Mouse (Mus musculus) heart, embryonic 13.5 days (tissue): ENCODE results near the gene Vps16. TPM values are rescaled to one million over a fixed set of nuclear protein-coding genes. Genes with fewer than 3 reads are reported as not detected.
A peak's percentile ranks its signal among the peaks of the same experiment; 100 is the strongest.

ENCODE experiments used
- ATAC-seq: fragments of 200-750 bp; cut with Nextera tagmentation; 2 replicates; pipeline ENCODE4 v1.8.0; 2017; ENCODE audit warnings: moderate TSS enrichment; ENCODE audit not compliant: insufficient number of reproducible peaks, low FRiP score, low TSS enrichment; ENCODE audit errors: extremely low read depth
- H3K27ac ChIP-seq: fragments of 300-500 bp; sonication (generic); replicated peaks from 2 replicates; pipeline ENCODE4 v1.5.1; 2015; ENCODE audit warnings: moderate library complexity, mild to moderate bottlenecking, inconsistent platforms
- H3K27me3 ChIP-seq: fragments of 300-500 bp; sonication (generic); replicated peaks from 2 replicates; pipeline ENCODE4 v1.6.1; 2015; ENCODE audit warnings: mild to moderate bottlenecking, inconsistent platforms
- H3K36me3 ChIP-seq: fragments of 300-500 bp; sonication (generic); 2 replicates; pipeline ENCODE4 v1.6.1; 2015; ENCODE audit warnings: mild to moderate bottlenecking, inconsistent platforms
- H3K4me1 ChIP-seq: fragments of 300-500 bp; sonication (generic); 2 replicates; pipeline ENCODE4 v1.6.1; 2015; ENCODE audit warnings: inconsistent platforms
- H3K4me2 ChIP-seq: fragments of 300-500 bp; sonication (generic); 2 replicates; pipeline ENCODE4 v1.6.1; 2015; ENCODE audit warnings: inconsistent platforms, mild to moderate bottlenecking, moderate library complexity
- H3K4me3 ChIP-seq: fragments of 300-500 bp; sonication (generic); 2 replicates; pipeline ENCODE4 v1.5.1; 2015; ENCODE audit warnings: moderate library complexity, mild to moderate bottlenecking, inconsistent platforms
- H3K9ac ChIP-seq: fragments of 300-500 bp; sonication (generic); 2 replicates; pipeline ENCODE4 v1.6.1; 2015; ENCODE audit warnings: inconsistent platforms, mild to moderate bottlenecking, moderate library complexity
- H3K9me3 ChIP-seq: fragments of 300-500 bp; sonication (generic); 2 replicates; pipeline ENCODE4 v1.6.1; 2016; ENCODE audit warnings: inconsistent platforms
- WGBS: fragments of 180-500 bp; shearing (Covaris S2); methylation state at CpG from one replicate; pipeline ENCODE4 v1.1.7; 2015; ENCODE audit warnings: mixed read lengths; 5-methylcytosine and 5-hydroxymethylcytosine counted together
- polyA plus RNA-seq: library from polyadenylated mRNA; unstranded; fragments of >200 nt; fragmentation: Nextera tagmentation; extraction: Ambion mirVana; gene quantifications from 2 replicates; pipeline ENCODE4 v1.2.1, GENCODE M21; 2015

The Vps16 gene
- polyA plus RNA-seq, result 51.8 and 55.4 TPM in 2 replicates

- H3K4me3 ChIP-seq, result peak within 1 kb of the TSS; percentile 86
- WGBS, result under 1% methylated on average over 58 of the region's 58 CpGs
- peak; percentile 85 for ATAC-seq
Measured at GRCm38 (mm10) chr2:130424126-130424853, at the start of gene Vps16, which contains the start of gene Pced1a. Gene Vps16, plus strand, starts transcription at chr2:130424339. Gene Pced1a, minus strand, starts transcription at chr2:130424701.

DNA sequence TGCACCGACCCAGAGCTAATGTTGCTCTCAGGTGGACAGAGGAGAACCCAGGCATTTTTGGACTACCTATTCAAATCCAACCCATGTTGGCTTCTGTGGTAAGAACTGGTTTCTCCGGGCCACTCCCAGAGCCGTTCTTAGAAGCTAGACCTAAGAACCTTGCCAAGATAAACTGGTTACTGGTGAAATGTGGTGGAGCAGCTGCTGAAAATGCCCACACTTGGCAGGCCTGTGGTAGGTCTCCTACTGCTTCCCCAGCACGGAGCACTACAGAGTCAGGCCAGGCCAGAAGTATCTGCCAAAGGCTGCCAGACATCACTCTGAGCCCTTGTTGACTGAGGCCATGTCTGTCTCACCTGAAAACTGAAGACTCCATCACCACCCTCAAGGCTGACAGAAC is 49.2 kb upstream of the Vps16 start:
- H3K27me3 ChIP-seq, result peaks cover 16% of the 10 kb centered on the region
- no peaks in the 10 kb centered on the region for H3K4me1 ChIP-seq
- H3K27ac ChIP-seq, result no peak overlapping the region
- H3K9ac ChIP-seq, result no peak overlapping the region
- no peak for ATAC-seq
- H3K4me3 ChIP-seq, result no peak overlapping the region
- no peaks in the 10 kb centered on the region for H3K9me3 ChIP-seq
- WGBS, result 67% methylated on average over 4 of the region's 4 CpGs
- H3K36me3 ChIP-seq, result no peaks in the 10 kb centered on the region
- no peak overlapping the region for H3K4me2 ChIP-seq

More at GRCm38 (mm10) chr2:130424126-130424853, at the start of gene Vps16, which contains the start of gene Pced1a:
- Histone ChIP-seq H3K4me1 (peaks cover 14% of the 10 kb centered on the region), H3K27me3 (0 out of 2 replicates have a peak, but pooled peaks cover 3% of the 10 kb centered on the region), H3K9ac (peak within 1 kb of the TSS; percentile 88), H3K27ac (peak within 1 kb of the TSS; percentile 89), H3K9me3 (no peaks in the 10 kb centered on the region), H3K36me3 (peaks cover 22% of the 10 kb centered on the region), H3K4me2 (peak within 1 kb of the TSS; percentile 88)

- WGBS, result 59% methylated on average over 3 of the region's 3 CpGs
- no peaks in the 10 kb centered on the region for H3K4me1 ChIP-seq
- H3K4me2 ChIP-seq, result no peak overlapping the region
- no peaks in the 10 kb centered on the region for H3K36me3 ChIP-seq
- H3K27ac ChIP-seq, result no peak overlapping the region
- peaks cover 24% of the 10 kb centered on the region for H3K27me3 ChIP-seq
- H3K9me3 ChIP-seq, result no peaks in the 10 kb centered on the region; the same call in 1 of the 2 replicates
- no peak overlapping the region for H3K4me3 ChIP-seq
- H3K9ac ChIP-seq, result no peak overlapping the region
- ATAC-seq, result no peak
Measured at GRCm38 (mm10) chr2:130383205-130383604, 40.9 kb upstream of the Vps16 start.

GRCm38 (mm10) chr2:130383895-130384294 is 40.2 kb upstream of the Vps16 start:
- H3K27ac ChIP-seq, result no peak overlapping the region

GRCm38 (mm10) chr2:130386212-130386611 is 37.9 kb upstream of the Vps16 start:
- WGBS, result 75% methylated on average over 1 of the region's 1 CpGs

More at GRCm38 (mm10) chr2:130383895-130384294, 40.2 kb upstream of the Vps16 start:
- Histone ChIP-seq H3K36me3 (0 out of 2 replicates have a peak, but pooled peaks cover under 1% of the 10 kb centered on the region), H3K9ac (no peak overlapping the region), H3K4me1 (no peaks in the 10 kb centered on the region), H3K9me3 (no peaks in the 10 kb centered on the region; the same call in 1 of the 2 replicates), H3K27me3 (peaks cover 23% of the 10 kb centered on the region), H3K4me2 (no peak overlapping the region), H3K4me3 (no peak overlapping the region)
- 72% methylated on average over 6 of the region's 6 CpGs for WGBS
- ATAC-seq, result no peak

GRCm38 (mm10) chr2:130388796-130389195 is 35.3 kb upstream of the Vps16 start:
- H3K4me3 ChIP-seq, result no peak overlapping the region
- H3K4me1 ChIP-seq, result no peaks in the 10 kb centered on the region
- no peaks in the 10 kb centered on the region; the same call in 1 of the 2 replicates for H3K9me3 ChIP-seq
- H3K36me3 ChIP-seq, result peaks cover 25% of the 10 kb centered on the region
- 66% methylated on average over 2 of the region's 2 CpGs for WGBS
- no peak overlapping the region for H3K4me2 ChIP-seq
- no peak overlapping the region for H3K9ac ChIP-seq
- H3K27ac ChIP-seq, result no peak overlapping the region
- ATAC-seq, result no peak
- 0 out of 2 replicates have a peak, but pooled peaks cover 4% of the 10 kb centered on the region for H3K27me3 ChIP-seq

More at GRCm38 (mm10) chr2:130386212-130386611, 37.9 kb upstream of the Vps16 start:
- no peak overlapping the region for H3K4me2 ChIP-seq
- ATAC-seq, result no peak
- H3K27ac ChIP-seq, result no peak overlapping the region
- no peaks in the 10 kb centered on the region; the same call in 1 of the 2 replicates for H3K9me3 ChIP-seq
- peaks cover 10% of the 10 kb centered on the region; the same call in 1 of the 2 replicates for H3K36me3 ChIP-seq
- no peak overlapping the region for H3K9ac ChIP-seq
- H3K27me3 ChIP-seq, result peaks cover 17% of the 10 kb centered on the region; the same call in 1 of the 2 replicates
- H3K4me3 ChIP-seq, result no peak overlapping the region
- no peaks in the 10 kb centered on the region for H3K4me1 ChIP-seq

- no peak for ATAC-seq
- H3K4me2 ChIP-seq, result no peak overlapping the region
- H3K27ac ChIP-seq, result no peak overlapping the region
- no peak overlapping the region for H3K9ac ChIP-seq
- H3K9me3 ChIP-seq, result no peaks in the 10 kb centered on the region; the same call in 1 of the 2 replicates
- H3K27me3 ChIP-seq, result no peaks in the 10 kb centered on the region
- H3K36me3 ChIP-seq, result peaks cover 34% of the 10 kb centered on the region
- H3K4me1 ChIP-seq, result no peaks in the 10 kb centered on the region
- WGBS, result 78% methylated on average over 11 of the region's 11 CpGs
- H3K4me3 ChIP-seq, result no peak overlapping the region
Measured at GRCm38 (mm10) chr2:130390993-130391625, 33.0 kb upstream of the Vps16 start.

- H3K4me1 ChIP-seq, result peaks cover 2% of the 10 kb centered on the region
- H3K36me3 ChIP-seq, result peaks cover 34% of the 10 kb centered on the region
- WGBS, result 77% methylated on average over 3 of the region's 3 CpGs
- no peak overlapping the region for H3K9ac ChIP-seq
- no peak overlapping the region for H3K4me2 ChIP-seq
- no peak overlapping the region for H3K4me3 ChIP-seq
- ATAC-seq, result no peak
- no peak overlapping the region for H3K27ac ChIP-seq
- peaks cover 1% of the 10 kb centered on the region for H3K27me3 ChIP-seq
- no peaks in the 10 kb centered on the region for H3K9me3 ChIP-seq
Measured at GRCm38 (mm10) chr2:130392836-130393235, 31.3 kb upstream of the Vps16 start.

DNA sequence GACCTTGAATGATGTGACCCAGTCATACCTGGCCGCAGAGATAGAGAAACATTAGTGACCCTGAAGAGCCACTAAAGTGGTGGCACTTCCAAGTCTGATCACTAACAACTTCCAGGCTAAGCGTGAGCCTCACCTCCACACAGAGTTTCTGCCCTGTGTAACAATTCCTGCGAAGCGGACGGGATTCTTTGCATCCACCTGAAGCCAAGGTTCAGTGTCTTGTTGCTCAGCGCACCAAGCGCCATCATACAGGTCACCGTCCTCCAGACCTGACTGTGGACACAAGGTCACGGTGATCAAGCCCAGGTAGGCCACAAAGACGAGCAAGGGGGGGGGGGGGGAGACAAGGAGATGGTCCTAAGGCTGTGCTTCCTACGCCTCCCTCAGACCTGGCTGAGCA is 28.4 kb upstream of the Vps16 start:
- H3K9ac ChIP-seq, result no peak overlapping the region
- ATAC-seq, result no peak
- H3K36me3 ChIP-seq, result peaks cover 25% of the 10 kb centered on the region
- no peak overlapping the region for H3K4me3 ChIP-seq
- H3K9me3 ChIP-seq, result no peaks in the 10 kb centered on the region
- no peak overlapping the region for H3K27ac ChIP-seq
- H3K4me1 ChIP-seq, result peaks cover 7% of the 10 kb centered on the region
- H3K4me2 ChIP-seq, result no peak overlapping the region
- 82% methylated on average over 11 of the region's 11 CpGs for WGBS
- peaks cover 16% of the 10 kb centered on the region for H3K27me3 ChIP-seq

DNA sequence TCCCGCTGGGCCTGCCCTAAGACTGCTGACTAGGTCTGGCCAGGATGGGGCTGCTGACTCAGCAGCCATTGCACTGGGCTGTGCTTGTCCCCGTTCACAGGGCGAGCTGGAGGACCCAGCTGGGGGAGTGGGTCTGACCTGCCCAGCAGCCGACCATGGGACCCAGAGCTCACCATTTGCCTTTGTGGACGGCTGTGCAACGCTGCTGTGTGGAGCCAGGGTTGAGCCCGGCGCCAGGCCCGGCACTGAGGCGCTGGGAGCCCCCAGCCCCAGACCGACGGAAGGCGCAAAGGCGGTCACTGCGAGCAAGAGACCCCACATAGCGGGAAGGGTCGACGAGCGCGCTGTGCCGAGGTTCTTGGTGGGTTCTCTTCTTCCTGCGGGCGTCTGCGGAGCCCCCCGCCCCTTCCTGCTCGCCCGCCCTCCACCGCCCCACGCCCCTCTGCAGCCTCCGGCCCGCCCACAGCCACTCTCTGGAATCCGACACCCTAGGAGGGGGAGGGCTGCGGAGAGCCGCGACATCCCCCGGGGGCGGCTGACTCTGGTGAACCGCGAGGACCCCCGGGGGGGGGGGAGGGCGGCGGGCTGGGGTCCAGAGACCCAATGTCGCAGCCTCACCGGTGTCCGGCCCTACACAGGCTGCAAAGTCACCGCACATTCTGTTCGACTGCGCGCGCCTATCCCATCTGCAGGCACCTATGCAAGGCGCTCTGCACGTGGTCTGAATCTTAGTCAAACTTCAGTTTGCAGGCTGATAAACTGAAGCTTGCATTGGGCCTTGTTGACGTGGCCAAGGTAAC is 26.8 kb upstream of the Vps16 start, which contains the start of gene Cpxm1:
Cpxm1 (minus strand) TSS at position 389 of the 800 bp plus-strand sequence.
- peaks cover 23% of the 10 kb centered on the region; the same call in 1 of the 2 replicates for H3K36me3 ChIP-seq
- H3K9ac ChIP-seq, result peak within 1 kb of the TSS; percentile 84
- under 1% methylated on average over 47 of the region's 53 CpGs for WGBS
- peak within 1 kb of the TSS; percentile 26 for H3K27ac ChIP-seq
- H3K4me2 ChIP-seq, result peak within 1 kb of the TSS; percentile 83
- H3K4me1 ChIP-seq, result peaks cover 7% of the 10 kb centered on the region
- H3K9me3 ChIP-seq, result no peaks in the 10 kb centered on the region
- peak; percentile 63 for ATAC-seq
- peaks cover 16% of the 10 kb centered on the region for H3K27me3 ChIP-seq
- peak within 1 kb of the TSS; percentile 61 for H3K4me3 ChIP-seq
